Mouse (Mus musculus) layer of hippocampus, adult 8-10 months (tissue): ENCODE measurements around the gene Cd27. TPM values are rescaled to one million over a fixed set of nuclear protein-coding genes. Genes with fewer than 3 reads are reported as not detected.
"Not testable (repeated sequence)": the region's sequence is repeated elsewhere in the genome, so short reads cannot be mapped to it uniquely, and the experiment has no call there.

Source experiments
- DNase-seq, 2 experiments: peaks; one replicate each; pipeline ENCODE4 v3.0.0; 2022; ENCODE audit warnings: low spot score in 2 of 2
- total RNA-seq, 4 experiments: library from RNA; stranded (reverse); gene quantifications; 2 replicates each; pipeline ENCODE4 v1.2.4; 2022

Cd27 gene
- total RNA-seq: not detected

DNA sequence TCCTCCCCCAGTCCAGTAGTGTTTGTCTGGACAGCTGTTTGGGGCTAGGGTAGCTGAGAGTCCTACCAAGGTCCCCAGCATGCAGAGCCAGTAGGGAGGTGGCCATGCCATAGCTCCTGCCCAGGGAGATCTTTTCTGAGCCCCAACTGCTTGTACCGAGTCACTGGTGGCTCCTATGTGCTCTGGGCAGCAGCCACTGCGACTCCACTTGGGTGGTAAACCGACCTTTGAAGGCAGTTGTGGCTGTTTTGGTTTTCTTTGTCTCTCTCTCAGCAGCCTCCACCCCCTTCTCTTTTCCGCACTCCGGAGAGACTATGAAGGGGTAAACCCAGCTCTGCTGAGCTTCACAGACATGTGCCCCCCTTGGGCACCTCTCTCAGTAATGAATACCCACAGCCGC is at the start of gene Cd27:
Gene Cd27, minus strand, starts transcription at position 229 of the 400 bp plus-strand sequence.
- DNase-seq: no peak

DNA sequence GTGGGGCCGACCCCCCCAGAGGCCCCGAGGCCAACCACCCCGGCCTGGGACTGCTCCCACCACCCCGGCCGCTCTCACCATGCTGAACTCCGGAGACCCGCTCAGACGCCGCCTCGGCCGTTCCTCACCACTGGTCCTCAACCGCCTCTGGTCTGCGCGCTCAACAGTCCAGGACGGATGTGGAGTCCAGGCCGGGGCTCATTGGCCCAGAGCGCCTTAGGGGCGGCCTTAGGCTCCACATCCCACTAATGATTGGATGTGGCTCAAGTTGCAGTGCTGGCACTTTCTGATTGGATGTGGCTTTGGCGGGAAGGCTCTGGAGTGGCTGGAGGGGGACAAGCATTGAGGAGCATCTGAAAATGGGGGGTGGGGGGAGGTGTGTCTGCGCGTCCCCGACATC is 49.1 kb upstream of the Cd27 start, which contains the start of gene Tuba3a:
Gene Tuba3a, minus strand, starts transcription at position 153 of the 400 bp plus-strand sequence.
- no peak for DNase-seq

DNA sequence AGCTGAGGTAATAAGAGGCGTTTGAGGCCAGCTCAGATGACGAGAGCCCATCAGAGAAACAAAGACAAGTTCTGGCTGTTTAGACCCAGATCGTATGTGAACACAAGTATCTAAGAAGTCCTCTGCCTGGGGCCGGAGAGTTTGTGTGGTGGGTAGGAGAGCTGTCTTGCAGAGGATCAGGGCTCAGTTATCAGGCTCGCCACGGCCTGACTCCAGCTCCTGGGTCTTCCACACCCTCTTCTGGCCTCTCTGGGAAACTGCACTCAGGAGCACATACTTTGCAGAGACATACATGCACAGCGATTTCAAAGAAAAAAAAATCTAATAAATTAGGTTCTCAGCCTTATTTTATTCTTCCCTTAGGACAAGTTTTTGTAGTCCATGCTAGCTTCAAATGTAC is 47.9 kb upstream of the Cd27 start:
- DNase-seq: no peak

DNA sequence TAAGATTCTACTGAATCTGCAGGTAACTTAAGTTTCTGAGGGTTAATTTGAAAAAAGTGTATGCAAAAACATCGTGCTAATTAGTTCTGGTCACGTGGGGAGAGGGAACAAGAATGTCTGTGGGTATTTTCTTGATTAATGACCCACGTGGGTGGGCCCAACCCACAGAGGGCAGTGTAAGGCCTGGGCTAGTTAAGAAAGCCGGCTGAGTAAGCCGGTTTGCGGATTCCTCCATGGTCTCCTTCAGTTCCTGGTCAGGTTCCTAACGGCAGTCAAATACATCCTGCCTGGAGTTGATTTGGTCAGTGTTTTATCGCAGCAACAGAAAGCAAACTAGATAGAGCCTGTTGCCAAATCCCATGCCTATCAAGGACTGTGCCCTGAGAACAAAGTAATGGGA is 47.4 kb upstream of the Cd27 start:
- no peak for DNase-seq

DNA sequence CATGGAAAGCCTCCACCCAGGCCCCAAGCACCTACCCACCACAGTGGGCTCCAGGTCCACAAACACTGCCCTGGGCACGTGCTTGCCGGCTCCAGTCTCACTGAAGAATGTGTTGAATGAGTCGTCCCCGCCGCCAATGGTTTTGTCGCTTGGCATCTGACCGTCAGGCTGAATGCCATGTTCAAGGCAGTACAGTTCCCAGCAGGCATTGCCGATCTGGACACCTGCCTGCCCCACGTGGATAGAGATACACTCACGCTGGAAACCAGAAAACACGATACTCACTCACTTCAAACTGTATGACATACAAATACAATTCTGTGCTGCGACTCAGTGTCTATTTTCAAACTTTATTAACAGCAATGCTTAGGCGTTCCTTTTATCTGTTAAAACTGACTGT is 45.9 kb upstream of the Cd27 start:
- not testable (repeated sequence) for DNase-seq

DNA sequence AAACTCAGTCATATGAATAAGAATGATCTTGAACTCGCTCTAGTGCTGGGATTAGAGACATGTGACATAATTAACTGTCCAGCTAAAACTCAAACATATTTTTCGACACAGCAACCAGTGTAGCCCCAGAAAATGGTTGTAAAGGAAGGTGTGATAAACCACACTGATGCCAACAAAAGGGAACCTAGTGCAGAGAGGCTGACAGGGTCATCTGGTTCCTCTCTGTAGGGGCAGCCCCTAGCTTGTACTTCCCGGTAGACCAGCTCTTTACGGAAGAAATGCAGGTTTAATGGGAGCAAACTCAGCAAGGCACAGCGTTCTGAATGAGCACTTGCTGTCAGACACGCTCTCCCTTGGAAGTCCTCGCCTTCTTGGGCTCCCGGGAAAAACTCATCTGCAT is 42.9 kb upstream of the Cd27 start:
- DNase-seq: no peak

DNA sequence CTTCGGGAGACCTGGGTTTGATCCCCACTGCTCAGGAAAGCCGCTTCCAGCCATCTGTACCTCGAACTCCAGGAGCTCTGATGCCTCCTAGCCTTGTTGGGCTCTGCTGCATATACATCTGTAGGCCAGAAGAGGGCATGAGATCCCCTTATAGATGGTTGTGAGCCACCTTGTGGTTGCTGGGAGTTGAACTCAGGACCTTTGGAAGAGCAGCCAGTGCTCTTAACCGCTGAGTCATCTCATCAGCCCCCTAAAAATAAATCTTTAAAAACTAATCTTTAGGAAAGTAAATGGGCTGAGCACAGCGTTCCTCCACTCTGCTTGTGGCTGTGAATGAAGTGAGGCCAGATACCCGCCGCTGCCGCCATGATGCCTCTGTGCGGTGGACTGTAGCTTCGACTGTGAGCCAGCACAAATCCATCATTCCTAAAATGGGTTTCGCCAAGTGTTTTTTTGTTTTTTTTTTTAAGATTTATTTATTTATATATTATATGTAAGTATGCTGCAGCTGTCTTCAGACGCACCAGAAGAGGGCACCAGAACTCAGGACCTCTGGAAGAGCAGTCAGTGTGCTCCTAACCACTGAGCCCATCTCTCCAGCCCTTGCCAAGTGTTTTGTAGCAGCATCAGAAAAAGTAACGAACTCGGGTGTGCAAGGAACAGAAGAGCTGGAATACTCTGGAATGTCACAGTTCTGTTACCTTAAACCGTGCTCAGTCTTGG is 38.2 kb upstream of the Cd27 start:
- no peak for DNase-seq

DNA sequence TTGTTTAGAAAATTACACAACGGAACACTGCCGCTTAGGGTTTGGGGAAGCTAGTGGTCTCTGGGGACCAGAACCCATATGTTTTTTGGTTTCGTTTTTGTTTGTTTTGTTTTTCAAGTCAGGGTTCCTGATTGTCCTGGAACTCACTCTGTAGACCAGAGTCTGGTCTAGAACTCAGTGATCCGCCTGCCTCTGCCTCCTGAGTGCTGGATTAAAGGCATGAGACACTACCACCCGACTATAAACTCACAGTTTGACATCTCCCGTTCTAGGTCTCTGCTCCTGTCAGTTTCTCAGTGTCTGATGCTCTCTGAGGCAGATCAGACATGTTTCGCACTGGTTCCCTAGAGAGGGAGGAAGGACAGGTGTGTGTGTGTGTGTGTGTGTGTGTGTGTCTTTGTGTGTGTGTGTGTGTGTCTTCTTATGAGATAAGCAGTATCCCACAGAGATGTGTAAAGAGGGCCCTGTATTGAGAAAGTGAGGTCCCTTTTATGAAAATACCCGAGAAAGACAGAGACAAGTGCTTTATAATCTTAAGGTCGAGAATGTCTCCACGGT is 35.5 kb upstream of the Cd27 start:
- DNase-seq: no peak

DNA sequence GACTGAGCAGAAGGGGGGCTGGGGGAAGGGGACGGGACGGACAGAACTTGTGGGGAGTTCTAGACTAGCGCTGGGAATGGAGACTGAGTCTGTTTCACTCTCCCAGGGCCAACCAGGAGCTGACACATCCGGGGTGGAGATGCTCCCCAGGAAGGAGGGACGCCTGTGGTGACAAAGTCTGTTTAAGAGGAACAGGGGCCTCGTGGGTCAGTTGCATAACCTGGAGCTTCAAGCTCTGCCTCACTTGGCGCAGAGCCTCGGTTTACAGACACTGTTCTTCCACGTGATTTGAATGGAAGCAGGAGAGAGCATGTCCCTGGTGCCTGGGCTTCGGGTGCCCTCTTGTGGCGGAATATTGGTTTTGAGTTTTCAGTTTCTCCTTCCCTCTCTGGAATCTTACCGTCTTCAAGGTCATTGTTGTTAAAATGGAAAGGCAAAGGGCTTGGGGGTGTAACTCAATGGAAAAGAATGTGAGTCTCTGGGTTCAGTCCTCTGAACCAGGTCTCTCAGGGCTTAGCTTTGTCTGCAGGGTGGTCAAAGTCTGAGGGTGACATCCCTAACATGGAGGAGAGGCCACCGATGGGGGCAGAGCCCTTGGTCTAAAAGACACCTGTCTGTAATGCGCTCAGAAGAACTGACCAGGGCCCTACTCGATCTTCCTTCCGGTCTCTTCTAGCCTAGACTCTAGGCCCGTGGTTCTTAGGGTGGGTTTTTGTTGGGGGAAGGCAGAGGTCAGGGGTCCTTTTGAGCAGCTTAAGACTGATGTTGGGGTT is 34.8 kb upstream of the Cd27 start:
- DNase-seq: peak; percentile 90 to 94

DNA sequence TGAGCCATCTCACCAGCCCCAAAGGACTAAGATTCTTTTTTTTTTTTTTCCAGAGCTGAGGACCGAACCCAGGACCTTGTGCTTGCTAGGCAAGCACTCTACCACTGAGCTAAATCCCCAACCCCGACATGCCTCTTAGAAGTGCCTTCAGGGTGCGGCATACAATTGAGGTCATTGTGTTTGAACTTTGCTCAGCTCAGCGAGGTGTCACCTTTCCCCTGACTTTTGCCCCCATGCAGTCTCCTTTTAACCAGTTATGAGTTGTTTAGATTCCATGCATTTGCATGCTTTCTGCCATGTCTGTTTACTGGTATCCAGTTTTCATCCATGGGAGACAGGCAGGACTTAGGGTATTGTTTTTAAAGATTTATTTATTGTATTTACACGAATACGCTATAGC is 32.0 kb upstream of the Cd27 start:
- no peak for DNase-seq

DNA sequence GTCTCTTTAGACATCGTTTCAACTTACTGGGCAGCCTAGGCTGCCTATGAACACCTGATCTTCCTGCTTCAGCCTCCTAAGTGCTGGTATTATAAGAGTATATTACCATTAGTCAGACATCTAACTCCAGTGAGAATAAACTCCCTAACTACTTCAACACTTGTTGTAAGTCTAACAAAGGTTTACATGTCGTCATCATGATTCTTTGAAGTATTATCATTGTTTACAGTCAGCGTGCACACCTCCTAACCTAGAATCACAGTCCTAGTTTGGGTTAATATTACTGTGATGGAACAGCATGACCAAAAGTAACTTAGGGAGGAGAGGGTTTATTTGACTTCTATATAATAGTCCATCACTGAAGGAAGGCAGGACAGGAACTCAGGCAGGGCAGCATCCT is 30.7 kb upstream of the Cd27 start:
- no peak for DNase-seq

DNA sequence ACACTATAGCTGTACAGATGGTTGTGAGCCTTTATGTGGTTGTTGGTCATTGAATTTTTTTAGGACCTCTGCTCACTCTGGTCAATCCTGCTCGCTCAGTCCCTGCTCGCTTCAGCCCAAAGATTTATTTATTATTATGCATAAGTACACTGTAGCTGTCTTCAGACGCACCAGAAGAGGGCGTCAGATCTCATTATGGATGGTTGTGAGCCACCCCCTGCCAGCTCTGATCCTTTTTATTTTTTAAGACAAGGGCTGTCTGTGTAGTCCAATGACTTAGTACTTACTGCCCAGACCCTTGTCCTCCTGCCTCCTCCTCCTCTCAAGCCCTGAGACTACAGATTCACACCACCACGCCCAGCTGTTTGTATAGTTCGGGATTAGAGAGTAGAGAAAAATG is 29.8 kb upstream of the Cd27 start:
- not testable (repeated sequence) for DNase-seq

DNA sequence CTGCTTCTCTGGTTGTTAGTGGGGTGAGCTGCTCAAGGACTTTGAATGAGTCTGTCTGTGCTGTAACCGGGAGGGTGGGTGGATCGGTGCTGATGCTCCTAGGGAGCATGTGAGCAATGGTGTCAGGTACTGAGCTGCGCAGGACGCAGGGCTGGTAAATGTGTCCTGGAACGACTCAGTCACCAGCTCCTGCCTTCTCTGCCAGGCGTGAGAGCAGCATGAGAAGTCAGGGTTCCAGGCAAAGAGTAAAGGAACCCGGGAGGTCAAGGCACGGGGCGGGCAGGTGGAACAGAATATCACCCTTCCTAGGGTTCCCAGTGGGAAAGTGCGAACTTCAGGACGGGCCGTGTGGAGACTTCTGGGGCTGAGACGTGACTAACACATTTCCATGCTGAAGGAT is 29.3 kb upstream of the Cd27 start:
- DNase-seq: no peak

DNA sequence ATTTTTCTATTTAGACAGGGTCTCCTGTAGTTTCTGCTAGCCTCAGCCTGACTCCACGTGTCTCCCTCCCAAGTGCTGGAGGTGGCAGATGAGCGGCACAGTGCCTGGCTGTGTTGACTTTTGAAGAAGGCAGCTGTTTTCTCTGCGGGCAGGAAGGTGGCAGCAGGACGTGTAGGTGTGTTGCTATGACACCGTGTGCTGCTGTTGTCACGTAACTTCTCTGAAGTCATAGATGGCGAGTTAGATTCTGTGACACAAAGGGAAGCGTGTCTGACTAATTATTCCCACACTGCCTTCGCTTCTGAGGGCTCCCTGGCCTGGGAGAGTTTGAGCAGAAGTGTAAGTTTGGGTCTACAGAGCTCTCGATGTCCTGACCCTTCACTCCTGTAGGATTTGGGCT is 28.4 kb upstream of the Cd27 start:
- no peak for DNase-seq

DNA sequence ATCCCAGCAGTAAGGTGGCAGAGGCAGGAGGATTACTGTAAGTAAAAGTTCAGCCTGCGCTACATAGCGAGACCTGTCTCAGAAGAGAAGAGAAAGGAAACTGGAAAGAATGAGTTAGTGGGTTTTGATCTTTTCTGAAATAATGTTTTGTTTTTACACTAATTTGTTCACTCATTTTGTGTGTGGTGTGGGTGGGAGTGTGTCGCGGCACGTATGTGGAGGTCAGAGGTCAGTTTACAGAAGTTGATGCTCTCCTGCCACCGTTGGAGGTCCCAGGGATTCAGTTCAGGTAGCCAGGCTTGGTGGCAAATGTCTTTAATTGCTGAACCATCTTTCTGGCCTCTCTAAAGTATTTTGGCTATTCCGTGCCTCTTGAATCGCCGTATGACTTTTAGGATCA is 27.4 kb upstream of the Cd27 start:
- no peak for DNase-seq

DNA sequence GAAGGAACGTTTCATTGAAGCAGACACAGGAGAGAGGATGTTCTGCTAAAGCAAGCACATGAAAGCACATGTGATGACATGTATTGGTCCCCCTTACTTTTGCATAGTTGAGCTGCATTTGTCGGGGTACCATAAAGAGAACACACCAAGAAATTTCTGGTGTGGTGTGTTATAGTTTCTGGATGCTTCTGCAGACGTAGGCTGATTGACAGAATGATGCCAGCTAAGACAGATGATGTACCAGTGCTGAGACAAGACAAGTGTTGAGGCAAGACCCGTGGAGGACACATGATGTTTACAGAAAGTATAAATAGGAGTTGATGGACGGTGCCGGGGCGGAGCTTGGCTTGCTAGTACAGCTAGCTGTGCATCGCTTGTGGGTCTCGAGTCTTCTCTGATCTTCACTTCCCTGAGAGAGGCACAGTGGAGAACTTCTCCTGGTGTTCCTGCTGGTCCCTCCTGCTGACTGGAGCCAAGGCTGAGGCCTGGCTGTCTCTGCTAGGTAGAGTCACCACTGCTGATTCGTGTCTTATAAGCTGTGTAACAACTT is 23.3 kb upstream of the Cd27 start:
- no peak for DNase-seq

DNA sequence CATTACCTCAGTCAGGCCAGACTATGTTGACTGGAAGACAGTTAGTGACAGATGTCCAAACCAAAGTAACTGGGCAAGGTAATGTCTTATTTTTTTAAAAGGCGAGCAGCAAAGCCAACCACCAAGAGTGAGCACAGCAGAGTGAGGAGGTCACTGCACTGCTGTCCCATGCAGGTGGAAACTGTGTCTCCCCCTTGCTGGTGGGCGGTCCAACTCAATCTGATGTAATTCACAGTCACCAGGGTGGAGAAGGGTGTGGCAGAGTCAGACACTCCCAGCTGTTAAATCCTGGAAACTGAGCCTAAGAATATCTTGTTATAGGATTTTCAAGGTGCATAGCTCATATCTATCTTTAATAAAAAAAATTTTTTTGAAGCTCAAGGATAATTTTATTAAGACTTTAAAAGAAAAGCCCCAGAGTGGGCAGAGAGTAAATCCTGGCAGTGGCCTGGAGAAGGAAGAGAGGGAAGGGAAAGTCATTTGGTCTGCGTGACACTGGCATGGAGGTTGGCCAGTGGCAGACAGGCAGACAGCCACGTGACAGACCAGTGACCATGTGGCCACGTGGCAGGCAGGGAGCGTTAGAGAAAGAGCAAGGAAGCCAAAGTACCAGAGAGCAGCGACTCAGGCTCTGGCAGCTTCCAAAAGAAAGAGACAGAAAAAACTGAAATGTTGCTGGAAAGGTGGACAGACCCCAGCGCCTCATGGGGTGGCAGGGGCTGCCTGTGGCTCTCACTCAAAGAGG is 19.6 kb upstream of the Cd27 start:
- no peak for DNase-seq

DNA sequence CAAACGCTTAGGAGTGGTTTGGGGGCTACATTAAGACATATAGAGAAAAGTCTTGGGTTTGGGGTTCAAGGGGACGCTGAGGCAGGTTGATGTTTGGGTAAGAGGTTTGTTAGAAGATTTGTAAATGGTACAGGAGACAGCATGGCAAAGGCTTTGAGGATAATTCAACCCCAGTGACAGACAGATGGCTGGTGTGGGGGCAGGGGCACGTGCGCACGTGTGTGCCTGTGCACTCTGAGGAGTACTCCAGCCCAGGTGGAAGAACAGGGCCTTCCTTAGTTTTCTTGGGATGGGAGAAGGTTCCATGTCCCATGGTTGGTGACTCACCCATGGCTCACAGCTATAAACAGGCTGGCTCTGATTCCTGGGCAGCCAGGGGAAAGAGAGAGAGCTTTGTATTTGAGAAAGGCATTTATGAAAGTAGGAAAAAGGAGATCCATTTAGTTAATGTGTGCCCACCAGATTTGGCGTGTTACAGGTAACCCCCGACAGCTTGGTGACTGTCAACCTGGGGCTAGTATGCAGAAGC is 18.8 kb upstream of the Cd27 start:
- DNase-seq: no peak

DNA sequence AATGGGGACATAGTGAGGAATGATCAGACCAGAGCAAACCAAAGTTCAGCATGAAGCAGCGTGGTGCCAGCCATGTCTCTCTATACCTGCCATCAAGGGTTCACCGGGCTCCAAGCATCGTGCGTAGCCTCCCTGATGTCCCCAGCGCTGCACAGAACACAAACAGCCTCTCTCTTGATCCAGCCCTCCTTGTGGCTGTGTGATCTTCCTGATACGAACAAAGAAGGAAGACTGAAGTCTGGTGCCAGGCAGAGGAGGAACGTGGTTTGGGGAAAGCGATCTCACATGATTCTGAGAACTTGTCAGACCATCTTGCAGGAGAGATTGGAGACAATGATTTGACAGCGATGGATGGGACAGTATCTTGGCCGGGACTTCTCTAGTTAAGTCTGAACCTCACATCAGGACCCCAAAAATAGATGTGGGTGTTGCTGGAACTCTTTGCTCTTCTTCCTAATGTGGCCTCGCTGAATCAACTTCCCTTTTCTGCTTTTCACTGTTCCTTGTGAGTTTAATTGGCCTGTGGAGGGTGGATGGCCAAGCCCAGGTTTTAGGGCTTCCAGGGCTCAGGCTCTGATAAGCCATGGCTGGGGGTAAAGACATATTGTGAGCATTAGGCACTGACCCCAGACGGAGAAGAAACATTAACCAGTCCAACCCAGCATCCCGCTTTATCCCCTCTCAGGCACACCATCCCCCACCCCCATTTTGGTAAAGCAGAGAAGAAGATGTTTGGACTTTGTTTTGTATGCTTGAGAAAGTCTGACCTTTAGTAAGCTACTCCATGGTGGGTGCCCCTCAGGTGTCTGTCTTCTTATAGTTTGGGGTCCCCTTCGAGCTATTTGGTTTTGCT is 17.3 kb upstream of the Cd27 start:
- no peak for DNase-seq

DNA sequence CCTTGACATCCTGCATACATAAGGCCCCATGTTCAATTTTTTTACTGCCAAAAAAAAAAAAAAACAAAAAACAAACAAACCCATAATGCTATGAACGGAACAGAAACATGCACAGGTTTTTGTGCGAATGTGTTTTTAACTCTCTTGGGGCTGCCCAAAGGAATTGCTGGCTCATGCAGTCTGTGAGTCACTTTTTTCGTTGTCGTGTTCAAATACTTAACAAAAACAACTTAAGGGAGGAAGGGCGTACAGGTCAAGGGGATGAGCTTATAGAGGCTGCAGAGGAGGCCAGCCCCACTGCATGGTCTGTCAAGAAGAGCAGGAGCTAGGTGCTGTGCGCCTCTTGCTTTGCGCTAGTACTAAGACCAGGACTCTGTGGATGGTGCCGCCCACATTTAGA is 15.9 kb upstream of the Cd27 start:
- no peak for DNase-seq
